Mouse (Mus musculus) kidney, postnatal 0 days (tissue): Measurements from ENCODE around the gene Esyt1. TPM values are rescaled to one million over a fixed set of nuclear protein-coding genes. Genes with fewer than 3 reads are reported as not detected.

Experiments used
- ATAC-seq: fragments of 200-750 bp; cut with Nextera tagmentation; replicated peaks from 2 replicates; pipeline ENCODE4 v1.8.0; 2017; ENCODE audit warnings: low read depth, moderate number of reproducible peaks, moderate TSS enrichment, moderate library complexity; ENCODE audit not compliant: low FRiP score
- DNase-seq: peaks from one replicate; pipeline ENCODE4 v3.0.0-alpha.2; 2016; ENCODE audit warnings: low spot score
- H3K27ac ChIP-seq: fragments of 300-500 bp; sonication (generic); 2 replicates; pipeline ENCODE4 v1.5.1; 2014; ENCODE audit warnings: mild to moderate bottlenecking
- H3K27me3 ChIP-seq: fragments of 300-500 bp; sonication (generic); 2 replicates; pipeline ENCODE4 v1.6.1; 2014; ENCODE audit warnings: low read length, mixed read lengths; ENCODE audit not compliant: insufficient read depth
- H3K36me3 ChIP-seq: fragments of 300-500 bp; sonication (generic); 2 replicates; pipeline ENCODE4 v1.6.1; 2014; ENCODE audit warnings: low read length, mixed read lengths; ENCODE audit not compliant: insufficient read depth
- H3K4me1 ChIP-seq: fragments of 300-500 bp; sonication (generic); replicated peaks from 2 replicates; pipeline ENCODE4 v1.6.1; 2014; ENCODE audit warnings: antibody characterized with exemption, low read length, mixed read lengths; ENCODE audit not compliant: insufficient read depth
- H3K4me2 ChIP-seq: fragments of 300-500 bp; sonication (generic); 2 replicates; pipeline ENCODE4 v1.6.1; 2014; ENCODE audit warnings: mild to moderate bottlenecking, low read length, moderate library complexity, mixed read lengths
- H3K4me3 ChIP-seq: fragments of 300-500 bp; sonication (generic); replicated peaks from 2 replicates; pipeline ENCODE4 v1.5.1; 2014; ENCODE audit warnings: low read depth, low read length
- H3K9ac ChIP-seq: fragments of 300-500 bp; sonication (generic); 2 replicates; pipeline ENCODE4 v1.6.1; 2014; ENCODE audit warnings: low read depth, low read length
- H3K9me3 ChIP-seq: fragments of 300-500 bp; sonication (generic); replicated peaks from 2 replicates; pipeline ENCODE4 v1.6.1; 2016; ENCODE audit warnings: low read length, inconsistent platforms, mixed read lengths
- CTCF ChIP-seq: IDR thresholded peaks from 2 replicates; pipeline ENCODE4 v1.5.1; 2016; ENCODE audit warnings: antibody characterized with exemption, low read depth, mild to moderate bottlenecking, moderate library complexity
- WGBS: fragments of 180-500 bp; shearing (Covaris S2); extraction: QIAGEN DNeasy Blood & Tissue Kit; methylation state at CpG from one replicate; pipeline ENCODE4 v1.1.7; 2014; 5-methylcytosine and 5-hydroxymethylcytosine counted together
- polyA plus RNA-seq: library from polyadenylated mRNA; unstranded; fragments of >200 nt; fragmentation: Nextera tagmentation; extraction: Ambion mirVana; gene quantifications from 2 replicates; pipeline ENCODE4 v1.2.1, GENCODE M21; 2015

Gene Esyt1
- polyA plus RNA-seq, 1 experiment from 2014 or later = 15.9 TPM

DNA sequence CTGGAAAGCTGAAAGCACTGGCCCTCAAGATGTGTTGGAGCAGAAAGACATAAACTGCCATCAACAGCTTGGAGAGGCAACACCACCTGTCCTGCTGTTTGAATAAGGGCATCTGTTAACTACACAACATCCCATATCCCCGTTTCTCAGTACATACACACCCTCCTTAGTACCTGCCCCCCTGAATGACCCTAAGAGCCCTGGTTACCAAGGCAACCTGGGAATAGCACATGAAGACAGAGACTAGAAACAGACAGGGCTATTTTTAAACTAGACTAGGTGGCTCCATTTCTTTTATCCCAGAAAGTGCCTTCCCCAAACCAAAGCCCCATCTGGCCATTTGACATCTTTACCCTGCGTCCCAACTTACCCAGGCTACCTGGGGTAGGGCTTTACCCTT, 17.4 kb upstream of the Esyt1 start:
- Histone ChIP-seq H3K9ac (no peak overlapping the region), H3K27me3 (no peaks in the 10 kb centered on the region), H3K4me3 (no peak overlapping the region), H3K9me3 (no peaks in the 10 kb centered on the region), H3K4me2 (no peak overlapping the region), H3K36me3 (peaks cover 18% of the 10 kb centered on the region), H3K4me1 (no peaks in the 10 kb centered on the region), H3K27ac (no peak overlapping the region)
- DNase-seq = no peak
- 69% methylated on average over 2 of the region's 2 CpGs for WGBS
- ATAC-seq = no peak
- TF ChIP-seq CTCF = no peak

DNA sequence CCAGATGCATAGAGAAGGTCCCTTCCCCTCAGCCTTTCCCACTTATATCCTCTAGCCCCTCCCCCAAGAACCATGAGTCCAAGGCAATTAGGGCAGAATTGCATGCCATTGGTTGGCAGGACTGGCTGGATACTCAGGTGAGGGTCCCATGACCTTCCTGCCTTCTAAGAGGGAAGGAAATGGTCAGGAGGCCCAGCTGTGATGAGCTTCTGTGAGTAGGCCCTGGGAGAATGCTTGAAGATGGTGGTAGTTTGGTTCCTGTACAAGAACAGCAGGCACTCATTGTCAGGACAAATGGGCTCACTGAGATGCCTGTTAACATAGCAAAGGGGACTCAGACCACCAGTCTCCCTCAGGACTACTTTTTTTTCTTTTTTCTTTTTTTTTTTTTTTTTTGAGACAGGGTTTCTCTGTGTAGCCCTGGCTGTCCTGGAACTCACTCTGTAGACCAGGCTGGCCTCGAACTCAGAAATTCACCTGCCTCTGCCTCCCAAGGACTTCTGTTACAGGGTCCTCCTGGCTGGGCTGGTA, 12.7 kb upstream of the Esyt1 start:
- H3K36me3 ChIP-seq = 0 out of 2 replicates have a peak, but pooled peaks cover 3% of the 10 kb centered on the region
- DNase-seq (no peak), ATAC-seq (no peak)
- no peak overlapping the region for H3K4me3 ChIP-seq
- H3K4me1 ChIP-seq = no peaks in the 10 kb centered on the region
- no peak overlapping the region for H3K9ac ChIP-seq
- 82% methylated on average over 1 of the region's 1 CpGs for WGBS
- H3K27ac ChIP-seq = no peak overlapping the region
- no peaks in the 10 kb centered on the region for H3K27me3 ChIP-seq
- no peak overlapping the region for H3K4me2 ChIP-seq
- no peak for TF ChIP-seq CTCF
- H3K9me3 ChIP-seq = no peaks in the 10 kb centered on the region

DNA sequence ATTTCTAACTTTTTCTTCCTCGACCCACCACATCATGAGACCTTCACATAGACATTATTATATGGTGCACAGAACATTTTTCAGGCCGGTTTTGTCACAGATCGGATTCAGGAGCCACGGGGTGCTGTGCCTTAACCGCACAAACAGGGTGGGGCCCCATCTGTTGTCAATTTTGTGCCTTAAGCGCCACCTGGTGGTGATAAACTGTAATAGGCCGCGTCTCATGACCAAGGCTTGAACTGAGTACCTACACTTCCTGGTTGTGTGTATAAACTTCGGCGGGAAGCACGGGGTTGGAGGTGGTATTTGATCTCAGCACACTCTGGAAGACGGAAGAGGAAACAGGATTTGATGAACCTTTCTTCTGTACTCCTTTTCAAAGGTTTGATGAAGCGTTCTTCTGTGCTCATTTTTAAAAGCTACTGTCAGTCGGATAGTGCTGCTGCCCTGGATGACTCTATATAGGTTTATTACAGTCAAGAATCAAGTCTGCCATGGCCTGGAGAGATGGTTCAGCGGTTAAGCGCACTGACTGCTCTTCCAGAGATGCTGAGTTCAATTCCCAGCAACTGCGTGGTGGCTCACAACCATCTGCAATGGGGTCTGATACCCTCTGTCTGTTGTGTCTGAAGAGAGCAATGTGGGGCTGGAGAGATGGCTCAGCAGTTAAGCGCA, 10.7 kb upstream of the Esyt1 start:
- 13% methylated on average over 18 of the region's 18 CpGs for WGBS
- Histone ChIP-seq H3K4me2 (peak overlapping the region; percentile 42), H3K4me1 (no peaks in the 10 kb centered on the region), H3K27ac (0 out of 2 replicates have a peak overlapping the region, but pooled peaks have one; percentile 15), H3K36me3 (no peaks in the 10 kb centered on the region), H3K9me3 (no peaks in the 10 kb centered on the region), H3K9ac (peak overlapping the region; percentile 27; the same call in 1 of the 2 replicates), H3K27me3 (no peaks in the 10 kb centered on the region), H3K4me3 (no peak overlapping the region)
- peak; percentile 92 for DNase-seq
- peak; percentile 85 for ATAC-seq
- TF ChIP-seq CTCF = peak; percentile 97

DNA sequence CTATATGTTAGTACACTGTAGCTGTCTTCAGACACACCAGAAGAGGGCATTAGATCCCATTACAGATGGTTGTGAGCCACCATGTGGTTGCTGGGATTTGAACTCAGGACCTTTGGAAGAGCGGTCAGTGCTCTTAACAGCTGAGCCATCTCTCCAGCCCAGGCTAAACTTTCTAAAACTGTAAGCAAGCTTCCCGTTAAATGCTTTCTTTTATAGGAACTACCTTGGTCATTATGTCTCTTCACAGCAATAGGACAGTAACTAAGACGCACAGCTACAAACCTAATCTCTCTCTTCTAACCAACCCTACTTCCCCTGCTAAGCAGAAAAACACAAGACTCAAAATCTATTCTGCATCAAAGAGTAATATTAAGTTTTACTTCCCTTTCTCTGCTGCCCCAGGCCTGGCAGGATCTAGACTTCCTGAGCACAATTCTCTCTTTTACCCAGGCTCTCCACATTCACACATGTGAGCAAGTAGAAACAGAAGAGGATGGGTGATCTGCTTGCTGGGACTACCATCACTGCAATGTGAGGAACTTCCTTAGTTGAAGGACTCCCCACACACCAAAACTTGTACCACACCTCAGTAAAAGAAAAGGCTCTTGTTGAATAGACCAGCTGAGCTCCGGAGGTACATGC, 10.1 kb upstream of the Esyt1 start:
- Histone ChIP-seq H3K27ac (no peak overlapping the region), H3K36me3 (no peaks in the 10 kb centered on the region), H3K9me3 (no peaks in the 10 kb centered on the region), H3K4me1 (no peaks in the 10 kb centered on the region), H3K9ac (no peak overlapping the region), H3K4me2 (peak overlapping the region; percentile 42), H3K4me3 (no peak overlapping the region), H3K27me3 (no peaks in the 10 kb centered on the region)
- no peak for TF ChIP-seq CTCF
- no peak for DNase-seq
- ATAC-seq = no peak
- WGBS = 73% methylated on average over 4 of the region's 4 CpGs

DNA sequence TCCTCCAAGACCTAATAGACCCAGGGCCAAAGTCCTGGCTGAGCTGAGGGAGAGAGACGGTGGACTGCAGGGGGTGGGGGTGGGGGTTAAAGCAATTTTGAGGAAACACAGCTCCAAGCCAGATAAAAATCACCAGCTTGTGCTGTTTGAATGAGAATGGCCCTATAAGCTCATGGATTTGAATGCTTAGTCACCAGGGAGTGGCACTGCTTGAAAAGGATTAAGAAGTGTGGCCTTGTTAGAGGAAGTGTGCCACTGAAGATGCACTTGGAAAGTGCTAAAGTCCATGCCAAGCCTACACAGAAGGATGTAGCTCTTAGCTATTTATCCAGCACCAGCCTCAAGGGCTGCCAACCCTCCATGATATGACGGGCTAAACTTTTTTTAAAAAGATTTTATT, 9.5 kb upstream of the Esyt1 start:
- no peaks in the 10 kb centered on the region for H3K27me3 ChIP-seq
- no peak overlapping the region for H3K4me3 ChIP-seq
- no peaks in the 10 kb centered on the region for H3K4me1 ChIP-seq
- H3K9me3 ChIP-seq = no peaks in the 10 kb centered on the region
- DNase-seq = no peak
- TF ChIP-seq CTCF = no peak
- no peaks in the 10 kb centered on the region for H3K36me3 ChIP-seq
- 88% methylated on average over 2 of the region's 2 CpGs for WGBS
- no peak for ATAC-seq
- no peak overlapping the region for H3K9ac ChIP-seq
- H3K27ac ChIP-seq = no peak overlapping the region
- H3K4me2 ChIP-seq = no peak overlapping the region
